Mouse (Mus musculus) forebrain, embryonic 14.5 days (tissue): Measurements from ENCODE around the gene Adamts3. TPM values are rescaled to one million over a fixed set of nuclear protein-coding genes. Genes with fewer than 3 reads are reported as not detected.

Source experiments
- ATAC-seq: fragments of 200-750 bp; cut with Nextera tagmentation; 2 replicates; pipeline ENCODE4 v1.8.0; 2017; ENCODE audit warnings: mild to moderate bottlenecking, moderate library complexity
- DNase-seq: peaks from one replicate; pipeline ENCODE4 v3.0.0-alpha.2; 2015; ENCODE audit warnings: low spot score
- H3K27ac ChIP-seq: fragments of 300-500 bp; sonication (generic); 2 replicates; pipeline ENCODE4 v1.5.1; 2014; ENCODE audit warnings: low read depth, mild to moderate bottlenecking, control low read depth, low read length, moderate library complexity
- H3K27me3 ChIP-seq: fragments of 300-500 bp; sonication (generic); replicated peaks from 2 replicates; pipeline ENCODE4 v1.6.1; 2014; ENCODE audit warnings: low read length, control low read depth, mixed read lengths; ENCODE audit not compliant: control insufficient read depth, insufficient read depth
- H3K36me3 ChIP-seq: fragments of 300-500 bp; sonication (generic); 2 replicates; pipeline ENCODE4 v1.6.1; 2014; ENCODE audit warnings: low read length, control low read depth; ENCODE audit not compliant: control insufficient read depth, insufficient read depth
- H3K4me1 ChIP-seq: fragments of 300-500 bp; sonication (generic); 2 replicates; pipeline ENCODE4 v1.6.1; 2014; ENCODE audit warnings: antibody characterized with exemption, low read length, control low read depth; ENCODE audit not compliant: control insufficient read depth, insufficient read depth
- H3K4me2 ChIP-seq: fragments of 300-500 bp; sonication (generic); 2 replicates; pipeline ENCODE4 v1.6.1; 2014; ENCODE audit warnings: mild to moderate bottlenecking, control low read depth, low read length
- H3K4me3 ChIP-seq: fragments of 300-500 bp; sonication (generic); 2 replicates; pipeline ENCODE4 v1.5.1; 2014; ENCODE audit warnings: low read depth, low read length, control low read depth
- H3K9ac ChIP-seq: fragments of 300-500 bp; sonication (generic); 2 replicates; pipeline ENCODE4 v1.6.1; 2014; ENCODE audit warnings: mild to moderate bottlenecking, low read length, control low read depth, moderate library complexity
- H3K9me3 ChIP-seq: fragments of 300-500 bp; sonication (generic); replicated peaks from 2 replicates; pipeline ENCODE4 v1.6.1; 2016; ENCODE audit warnings: low read length, control low read depth, mixed read lengths; ENCODE audit not compliant: control insufficient read depth
- WGBS: fragments of 180-500 bp; shearing (Covaris S2); extraction: QIAGEN DNeasy Blood & Tissue Kit; methylation state at CpG from one replicate; pipeline ENCODE4 v1.1.7; 2014; 5-methylcytosine and 5-hydroxymethylcytosine counted together
- polyA plus RNA-seq: library from polyadenylated mRNA; unstranded; fragments of >200 nt; fragmentation: Nextera tagmentation; extraction: Ambion mirVana; gene quantifications from 2 replicates; pipeline ENCODE4 v1.2.1, GENCODE M21; 2014

The Adamts3 gene
- polyA plus RNA-seq = 14.6 and 18.5 TPM in 2 replicates

- no peaks in the 10 kb centered on the region for H3K9me3 ChIP-seq
- H3K36me3 ChIP-seq = no peaks in the 10 kb centered on the region
- peak within 1 kb of the TSS; percentile 99 for H3K4me2 ChIP-seq
- H3K4me3 ChIP-seq = peak within 1 kb of the TSS; percentile 70
- WGBS = under 1% methylated on average over 58 of the region's 78 CpGs
- H3K27ac ChIP-seq = peak within 1 kb of the TSS; percentile 68; the same call in 1 of the 2 replicates
- no peaks in the 10 kb centered on the region for H3K27me3 ChIP-seq
- peaks cover 6% of the 10 kb centered on the region; the same call in 1 of the 2 replicates for H3K4me1 ChIP-seq
- peak within 1 kb of the TSS; percentile 83 for H3K9ac ChIP-seq
- peak; percentile 89 for ATAC-seq
- peak; percentile 76 for DNase-seq
Measured at GRCm38 (mm10) chr5:89883051-89883907, at the start of gene Adamts3. Adamts3 (minus strand) TSS chr5:89883334.

GRCm38 (mm10) chr5:89931511-89931910, 48.4 kb upstream of the Adamts3 start:
- no peaks in the 10 kb centered on the region for H3K27me3 ChIP-seq
- WGBS = 85% methylated on average over 4 of the region's 4 CpGs
- H3K9ac ChIP-seq = no peak overlapping the region
- ATAC-seq (no peak), DNase-seq (no peak)
- no peaks in the 10 kb centered on the region for H3K9me3 ChIP-seq
- H3K27ac ChIP-seq = no peak overlapping the region
- H3K36me3 ChIP-seq = no peaks in the 10 kb centered on the region
- H3K4me2 ChIP-seq = no peak overlapping the region
- no peak overlapping the region for H3K4me3 ChIP-seq
- H3K4me1 ChIP-seq = no peaks in the 10 kb centered on the region

GRCm38 (mm10) chr5:89912359-89912758, 29.2 kb upstream of the Adamts3 start:
- Histone ChIP-seq H3K4me3 (no peak overlapping the region), H3K36me3 (no peaks in the 10 kb centered on the region), H3K27ac (no peak overlapping the region), H3K4me2 (no peak overlapping the region), H3K9me3 (no peaks in the 10 kb centered on the region), H3K9ac (no peak overlapping the region), H3K27me3 (no peaks in the 10 kb centered on the region), H3K4me1 (no peaks in the 10 kb centered on the region)
- ATAC-seq (no peak), DNase-seq (no peak)

GRCm38 (mm10) chr5:89911950-89912349, 28.8 kb upstream of the Adamts3 start:
- no peaks in the 10 kb centered on the region for H3K27me3 ChIP-seq
- no peaks in the 10 kb centered on the region for H3K9me3 ChIP-seq
- no peak overlapping the region for H3K4me2 ChIP-seq
- no peak for ATAC-seq
- no peaks in the 10 kb centered on the region for H3K36me3 ChIP-seq
- peaks cover 3% of the 10 kb centered on the region for H3K4me1 ChIP-seq
- no peak overlapping the region for H3K27ac ChIP-seq
- 45% methylated on average over 7 of the region's 7 CpGs for WGBS
- H3K4me3 ChIP-seq = no peak overlapping the region
- DNase-seq = peak; percentile 4
- no peak overlapping the region for H3K9ac ChIP-seq

GRCm38 (mm10) chr5:89911508-89911907, 28.4 kb upstream of the Adamts3 start:
- no peak overlapping the region for H3K4me3 ChIP-seq
- H3K4me2 ChIP-seq = no peak overlapping the region
- DNase-seq (no peak), ATAC-seq (no peak)
- H3K9me3 ChIP-seq = no peaks in the 10 kb centered on the region
- peaks cover 6% of the 10 kb centered on the region for H3K4me1 ChIP-seq
- no peak overlapping the region for H3K9ac ChIP-seq
- 70% methylated on average over 4 of the region's 4 CpGs for WGBS
- no peaks in the 10 kb centered on the region for H3K36me3 ChIP-seq
- no peaks in the 10 kb centered on the region for H3K27me3 ChIP-seq
- H3K27ac ChIP-seq = no peak overlapping the region

- Histone ChIP-seq H3K9ac (no peak overlapping the region), H3K36me3 (no peaks in the 10 kb centered on the region), H3K9me3 (no peaks in the 10 kb centered on the region), H3K27me3 (no peaks in the 10 kb centered on the region), H3K4me1 (peaks cover 6% of the 10 kb centered on the region), H3K27ac (no peak overlapping the region), H3K4me3 (no peak overlapping the region), H3K4me2 (no peak overlapping the region)
- ATAC-seq (peak; percentile 29; the same call in 1 of the 2 replicates), DNase-seq (peak; percentile 13)
- WGBS = 5% methylated on average over 13 of the region's 13 CpGs
Measured at GRCm38 (mm10) chr5:89906884-89907431, 23.8 kb upstream of the Adamts3 start.

- Histone ChIP-seq H3K9me3 (no peaks in the 10 kb centered on the region), H3K36me3 (no peaks in the 10 kb centered on the region), H3K9ac (no peak overlapping the region), H3K4me2 (no peak overlapping the region), H3K27ac (no peak overlapping the region), H3K27me3 (no peaks in the 10 kb centered on the region), H3K4me3 (no peak overlapping the region), H3K4me1 (no peaks in the 10 kb centered on the region)
- WGBS = 81% methylated on average over 5 of the region's 5 CpGs
- DNase-seq = no peak
- no peak for ATAC-seq
Measured at GRCm38 (mm10) chr5:89901026-89901425, 17.9 kb upstream of the Adamts3 start.

GRCm38 (mm10) chr5:89897495-89897894, 14.4 kb upstream of the Adamts3 start:
- 44% methylated on average over 9 of the region's 9 CpGs for WGBS
- ATAC-seq (peak; percentile 89), DNase-seq (peak; percentile 85)
- no peak overlapping the region for H3K4me3 ChIP-seq
- H3K9me3 ChIP-seq = no peaks in the 10 kb centered on the region
- H3K36me3 ChIP-seq = no peaks in the 10 kb centered on the region
- H3K9ac ChIP-seq = no peak overlapping the region
- H3K27ac ChIP-seq = no peak overlapping the region
- no peak overlapping the region for H3K4me2 ChIP-seq
- H3K27me3 ChIP-seq = no peaks in the 10 kb centered on the region
- no peaks in the 10 kb centered on the region for H3K4me1 ChIP-seq

- Histone ChIP-seq H3K4me2 (no peak overlapping the region), H3K4me3 (no peak overlapping the region), H3K4me1 (no peaks in the 10 kb centered on the region), H3K27ac (no peak overlapping the region), H3K9me3 (no peaks in the 10 kb centered on the region), H3K9ac (no peak overlapping the region), H3K27me3 (no peaks in the 10 kb centered on the region), H3K36me3 (no peaks in the 10 kb centered on the region)
- WGBS = 82% methylated on average over 7 of the region's 7 CpGs
- no peak for DNase-seq
- ATAC-seq = no peak
Measured at GRCm38 (mm10) chr5:89895520-89895919, 12.4 kb upstream of the Adamts3 start.
